Mouse (Mus musculus) kidney, embryonic 15.5 days (tissue): ENCODE data around the gene Ctf1. TPM values are rescaled to one million over a fixed set of nuclear protein-coding genes. Genes with fewer than 3 reads are reported as not detected.
"Not testable (repeated sequence)": the region's sequence is repeated elsewhere in the genome, so short reads cannot be mapped to it uniquely, and the experiment has no call there.

ENCODE experiments used
- ATAC-seq: fragments of 200-750 bp; cut with Nextera tagmentation; replicated peaks from 2 replicates; pipeline ENCODE4 v1.8.0; 2017; ENCODE audit warnings: moderate TSS enrichment; ENCODE audit not compliant: low FRiP score
- H3K27ac ChIP-seq: fragments of 300-500 bp; sonication (generic); 2 replicates; pipeline ENCODE4 v1.5.1; 2015; ENCODE audit warnings: mild to moderate bottlenecking, inconsistent platforms
- H3K27me3 ChIP-seq: fragments of 300-500 bp; sonication (generic); 2 replicates; pipeline ENCODE4 v1.6.1; 2015; ENCODE audit warnings: inconsistent platforms
- H3K36me3 ChIP-seq: fragments of 300-500 bp; sonication (generic); 2 replicates; pipeline ENCODE4 v1.6.1; 2015; ENCODE audit warnings: inconsistent platforms
- H3K4me1 ChIP-seq: fragments of 300-500 bp; sonication (generic); 2 replicates; pipeline ENCODE4 v1.6.1; 2015; ENCODE audit warnings: inconsistent platforms
- H3K4me2 ChIP-seq: fragments of 300-500 bp; sonication (generic); 2 replicates; pipeline ENCODE4 v1.6.1; 2015; ENCODE audit warnings: moderate library complexity, mild to moderate bottlenecking, inconsistent platforms
- H3K4me3 ChIP-seq: fragments of 300-500 bp; sonication (generic); replicated peaks from 2 replicates; pipeline ENCODE4 v1.5.1; 2015; ENCODE audit warnings: mild to moderate bottlenecking, inconsistent platforms
- H3K9ac ChIP-seq: fragments of 300-500 bp; sonication (generic); 2 replicates; pipeline ENCODE4 v1.6.1; 2015; ENCODE audit warnings: mild to moderate bottlenecking, inconsistent platforms
- H3K9me3 ChIP-seq: fragments of 300-500 bp; sonication (generic); replicated peaks from 2 replicates; pipeline ENCODE4 v1.6.1; 2016; ENCODE audit warnings: inconsistent platforms
- WGBS: fragments of 180-500 bp; shearing (Covaris S2); methylation state at CpG from one replicate; pipeline ENCODE4 v1.1.7; 2015; ENCODE audit warnings: mixed read lengths; 5-methylcytosine and 5-hydroxymethylcytosine counted together
- polyA plus RNA-seq: library from polyadenylated mRNA; unstranded; fragments of >200 nt; fragmentation: Nextera tagmentation; extraction: Ambion mirVana; gene quantifications from 2 replicates; pipeline ENCODE4 v1.2.1, GENCODE M21; 2015

Gene Ctf1
- polyA plus RNA-seq, 1 experiment from 2014 or later, result 15.3 TPM

GRCm38 (mm10) chr7:127716992-127717391 is 4.5 kb downstream of the Ctf1 start:
- H3K9ac ChIP-seq, result peak overlapping the region; percentile 49
- no peak overlapping the region for H3K27ac ChIP-seq
- ATAC-seq, result peak; percentile 60
- WGBS, result under 1% methylated on average over 41 of the region's 41 CpGs
- H3K9me3 ChIP-seq, result no peaks in the 10 kb centered on the region
- H3K4me1 ChIP-seq, result peaks cover 30% of the 10 kb centered on the region
- H3K36me3 ChIP-seq, result no peaks in the 10 kb centered on the region
- H3K4me3 ChIP-seq, result peak overlapping the region; percentile 43
- H3K27me3 ChIP-seq, result no peaks in the 10 kb centered on the region
- H3K4me2 ChIP-seq, result peak overlapping the region; percentile 79

GRCm38 (mm10) chr7:127718339-127718738 is 5.8 kb downstream of the Ctf1 start:
- no peaks in the 10 kb centered on the region for H3K9me3 ChIP-seq
- no peak overlapping the region for H3K4me2 ChIP-seq
- no peak for ATAC-seq
- H3K4me3 ChIP-seq, result no peak overlapping the region
- H3K27me3 ChIP-seq, result no peaks in the 10 kb centered on the region
- peaks cover 18% of the 10 kb centered on the region for H3K4me1 ChIP-seq
- WGBS, result 85% methylated on average over 6 of the region's 6 CpGs
- no peak overlapping the region for H3K9ac ChIP-seq
- no peak overlapping the region for H3K27ac ChIP-seq
- no peaks in the 10 kb centered on the region for H3K36me3 ChIP-seq

- Histone ChIP-seq H3K4me3 (no peak overlapping the region), H3K4me1 (peaks cover 11% of the 10 kb centered on the region), H3K27me3 (no peaks in the 10 kb centered on the region), H3K9ac (no peak overlapping the region), H3K36me3 (no peaks in the 10 kb centered on the region), H3K9me3 (no peaks in the 10 kb centered on the region), H3K27ac (no peak overlapping the region), H3K4me2 (no peak overlapping the region)
- WGBS, result 94% methylated on average over 6 of the region's 6 CpGs
- ATAC-seq, result no peak
These were observed 6.7 kb downstream of the Ctf1 start for GRCm38 (mm10) chr7:127719258-127719657.

- WGBS, result 60% methylated on average over 2 of the region's 2 CpGs
These were observed 13.0 kb downstream of the Ctf1 start for GRCm38 (mm10) chr7:127725490-127725889.

GRCm38 (mm10) chr7:127725924-127726323 is 13.4 kb downstream of the Ctf1 start:
- no peaks in the 10 kb centered on the region for H3K36me3 ChIP-seq
- H3K27ac ChIP-seq, result no peak overlapping the region
- no peaks in the 10 kb centered on the region for H3K9me3 ChIP-seq
- no peak overlapping the region for H3K4me2 ChIP-seq
- 63% methylated on average over 6 of the region's 6 CpGs for WGBS
- no peak for ATAC-seq
- H3K9ac ChIP-seq, result no peak overlapping the region
- H3K4me3 ChIP-seq, result no peak overlapping the region
- H3K27me3 ChIP-seq, result no peaks in the 10 kb centered on the region
- H3K4me1 ChIP-seq, result no peaks in the 10 kb centered on the region

More at GRCm38 (mm10) chr7:127725490-127725889, 13.0 kb downstream of the Ctf1 start:
- Histone ChIP-seq H3K4me1 (no peaks in the 10 kb centered on the region), H3K27ac (no peak overlapping the region), H3K4me3 (no peak overlapping the region), H3K27me3 (no peaks in the 10 kb centered on the region), H3K9me3 (no peaks in the 10 kb centered on the region), H3K9ac (no peak overlapping the region), H3K36me3 (no peaks in the 10 kb centered on the region), H3K4me2 (no peak overlapping the region)
- ATAC-seq, result no peak

- Histone ChIP-seq H3K9me3 (no peaks in the 10 kb centered on the region), H3K27me3 (no peaks in the 10 kb centered on the region), H3K4me2 (no peak overlapping the region), H3K27ac (no peak overlapping the region), H3K36me3 (no peaks in the 10 kb centered on the region), H3K9ac (no peak overlapping the region), H3K4me3 (no peak overlapping the region), H3K4me1 (no peaks in the 10 kb centered on the region)
- WGBS, result 87% methylated on average over 7 of the region's 7 CpGs
- no peak for ATAC-seq
These were observed 15.4 kb downstream of the Ctf1 start for GRCm38 (mm10) chr7:127727898-127728297.

- WGBS, result 66% methylated on average over 4 of the region's 4 CpGs
- Histone ChIP-seq H3K27me3 (no peaks in the 10 kb centered on the region), H3K4me3 (no peak overlapping the region), H3K4me2 (no peak overlapping the region), H3K36me3 (no peaks in the 10 kb centered on the region), H3K9me3 (no peaks in the 10 kb centered on the region), H3K4me1 (no peaks in the 10 kb centered on the region), H3K9ac (no peak overlapping the region), H3K27ac (no peak overlapping the region)
- ATAC-seq, result no peak
These were observed 17.6 kb downstream of the Ctf1 start for GRCm38 (mm10) chr7:127730170-127730569.

GRCm38 (mm10) chr7:127732066-127732465 is 19.5 kb downstream of the Ctf1 start, which contains the start of gene Ctf2:
TSS of gene Ctf2 (minus strand) at chr7:127732166.
- not testable (repeated sequence) for H3K4me2 ChIP-seq, H3K4me3 ChIP-seq, H3K27me3 ChIP-seq, ATAC-seq, H3K36me3 ChIP-seq, H3K4me1 ChIP-seq, H3K9ac ChIP-seq, H3K9me3 ChIP-seq, H3K27ac ChIP-seq
- no CpG with 5 or more reads among the region's 5 CpGs for WGBS

GRCm38 (mm10) chr7:127744366-127745045 is 32.0 kb downstream of the Ctf1 start, which contains the start of gene Fbxl19:
TSS of gene Fbxl19 (plus strand) at chr7:127744543.
- under 1% methylated on average over 26 of the region's 26 CpGs for WGBS

GRCm38 (mm10) chr7:127745251-127745651 is 32.7 kb downstream of the Ctf1 start:
- H3K36me3 ChIP-seq, result peaks cover 24% of the 10 kb centered on the region
- peak overlapping the region; percentile 85 for H3K9ac ChIP-seq
- H3K9me3 ChIP-seq, result no peaks in the 10 kb centered on the region
- under 1% methylated on average over 19 of the region's 19 CpGs for WGBS
- peak; percentile 84 for ATAC-seq
- H3K4me1 ChIP-seq, result peaks cover 25% of the 10 kb centered on the region
- peak overlapping the region; percentile 76 for H3K4me2 ChIP-seq
- peak overlapping the region; percentile 96 for H3K27ac ChIP-seq
- peak overlapping the region; percentile 93 for H3K4me3 ChIP-seq
- no peaks in the 10 kb centered on the region for H3K27me3 ChIP-seq

More at GRCm38 (mm10) chr7:127744366-127745045, 32.0 kb downstream of the Ctf1 start, which contains the start of gene Fbxl19:
- ATAC-seq, result no peak
- Histone ChIP-seq H3K27me3 (no peaks in the 10 kb centered on the region), H3K4me1 (peaks cover 25% of the 10 kb centered on the region), H3K4me3 (peak within 1 kb of the TSS; percentile 93), H3K36me3 (peaks cover 17% of the 10 kb centered on the region), H3K9ac (peak within 1 kb of the TSS; percentile 85), H3K4me2 (peak within 1 kb of the TSS; percentile 76), H3K9me3 (no peaks in the 10 kb centered on the region), H3K27ac (peak within 1 kb of the TSS; percentile 96)

- WGBS, result under 1% methylated on average over 36 of the region's 39 CpGs
- Histone ChIP-seq H3K27ac (peak overlapping the region; percentile 96), H3K9me3 (no peaks in the 10 kb centered on the region), H3K27me3 (no peaks in the 10 kb centered on the region), H3K4me2 (peak overlapping the region; percentile 76), H3K4me1 (peaks cover 25% of the 10 kb centered on the region), H3K4me3 (peak overlapping the region; percentile 93), H3K9ac (peak overlapping the region; percentile 85), H3K36me3 (peaks cover 30% of the 10 kb centered on the region)
- peak; percentile 87 for ATAC-seq
These were observed 33.3 kb downstream of the Ctf1 start for GRCm38 (mm10) chr7:127745652-127746493.
